Mouse (Mus musculus): ENCODE data around the gene Vmo1.

- TF ChIP-seq CTCF (IDR thresholded peaks at IDR 0.05; ENCODE audit: low read depth, low read length) (no peak), POLR2A (IDR thresholded peaks at IDR 0.05; ENCODE audit: extremely low read depth, insufficient read depth, low read length) (no peak)
Observed at GRCm38 (mm10) chr11:70489684-70490083, 24.7 kb downstream of the Vmo1 start.

All from liver, adult 2 months (tissue).